Mouse (Mus musculus) Patski (cell line): Measurements from ENCODE around the gene Trap1. TPM values are rescaled to one million over a fixed set of nuclear protein-coding genes. Genes with fewer than 3 reads are reported as not detected.
"Not testable (repeated sequence)": the region's sequence is repeated elsewhere in the genome, so short reads cannot be mapped to it uniquely, and the experiment has no call there.

Experiments used
- ATAC-seq: fragments of 100-300 bp; one replicate; pipeline ENCODE4 v1.8.0; 2021
- CTCF ChIA-PET: fragments of 350-600 bp; sonication (Branson Sonifier 250); formaldehyde crosslinking; loops from one replicate; lab custom pipeline; 2022; ENCODE audit warnings: inconsistent platforms; lab: Charles Lee
- POLR2A ChIA-PET: fragments of 350-600 bp; sonication (Branson Sonifier 250); formaldehyde crosslinking; loops from one replicate; lab custom pipeline; 2022; ENCODE audit warnings: antibody characterized with exemption, inconsistent platforms; lab: Charles Lee
- DNase-seq: peaks from one replicate; pipeline ENCODE4 v3.0.0-alpha.2; 2011; ENCODE audit warnings: low read depth, low spot score
- H3K27me3 ChIP-seq: fragments of 371-371 bp; one replicate; pipeline ENCODE4 v1.5.1; 2021
- CTCF ChIP-seq: fragments of 100-300 bp; IDR thresholded peaks from one replicate; pipeline ENCODE4 v1.5.1; 2021
- in situ Hi-C: fragments of 300-500 bp; cut with MboI; formaldehyde crosslinking; loops from 3 replicates; pipeline ENCODE4 v1.11.1; 2018; ENCODE audit warnings: low pct_unique_long_range_greater_than_20kb, mixed read lengths
- polyA plus RNA-seq: library from polyadenylated mRNA; unstranded; gene quantifications from one replicate; pipeline ENCODE4 v1.2.3, GENCODE M21; 2021

Trap1 gene
- polyA plus RNA-seq, 1 experiment from 2014 or later: 128 TPM

- ATAC-seq: no peak
Observed at GRCm38 (mm10) chr16:4079656-4080055, 2.0 kb upstream of the Trap1 start.

GRCm38 (mm10) chr16:4078302-4078701, 675 bp upstream of the Trap1 start:
- in situ Hi-C loops, CTCF ChIA-PET, H3K27me3 ChIP-seq, ATAC-seq, DNase-seq: not testable (repeated sequence)
- POLR2A ChIA-PET: interaction anchor here (0.6 to 1.6 kb wide), 3 partner anchors 8 to 134 kb away, joined by 3 to 7 read pairs (median 3); no protein-coding TSS in a partner anchor

More at GRCm38 (mm10) chr16:4079656-4080055, 2.0 kb upstream of the Trap1 start:
- POLR2A ChIA-PET: no interaction called here
- CTCF ChIA-PET: interaction anchor here (2.0 kb wide), 1 partner anchor 15 kb away, joined by 9 read pairs; no protein-coding TSS in a partner anchor
- DNase-seq: no peak
- TF ChIP-seq CTCF: no peak
- H3K27me3 ChIP-seq: no peaks in the 10 kb centered on the region
- in situ Hi-C loops: no loop called here

GRCm38 (mm10) chr16:4074836-4075235, 2.8 kb downstream of the Trap1 start:
- no peaks in the 10 kb centered on the region for H3K27me3 ChIP-seq
- in situ Hi-C loops: loop anchor here (25.0 kb wide), 1 partner anchor 462 kb away; the partner anchor contains the start of gene Srl
- no peak for TF ChIP-seq CTCF
- POLR2A ChIA-PET: interaction anchor here (0.6 kb wide), 1 partner anchor 9 kb away, joined by 3 read pairs; no protein-coding TSS in a partner anchor
- DNase-seq (no peak), ATAC-seq (no peak)
- CTCF ChIA-PET: interaction anchor here (2.4 kb wide), 1 partner anchor 12 kb away, joined by 9 read pairs; no protein-coding TSS in a partner anchor

- no peak for TF ChIP-seq CTCF
- ATAC-seq: no peak
- in situ Hi-C loops: loop anchor here (25.0 kb wide), 1 partner anchor 463 kb away; the partner anchor contains the start of gene Srl
- no peak for DNase-seq
- H3K27me3 ChIP-seq: no peaks in the 10 kb centered on the region
- CTCF ChIA-PET: interaction anchor here (2.4 kb wide), 1 partner anchor 11 kb away, joined by 9 read pairs; no protein-coding TSS in a partner anchor
- POLR2A ChIA-PET: interaction anchor here (0.6 kb wide), 1 partner anchor 9 kb away, joined by 3 read pairs; no protein-coding TSS in a partner anchor
Observed at GRCm38 (mm10) chr16:4074297-4074696, 3.3 kb downstream of the Trap1 start.

GRCm38 (mm10) chr16:4068588-4068987, 9.0 kb downstream of the Trap1 start:
- no peaks in the 10 kb centered on the region for H3K27me3 ChIP-seq
- ChIA-PET CTCF (interaction anchor here (1.3 to 1.4 kb wide), 2 partner anchors 10 to 220 kb away, joined by 3 read pairs; no protein-coding TSS in a partner anchor), POLR2A (no interaction called here)
- ATAC-seq: peak; percentile 35
- in situ Hi-C loops: loop anchor here (5.0 to 25.0 kb wide), 3 partner anchors 146 to 469 kb away; partner anchors contain the start of genes Crebbp and Srl
- peak; percentile 79 for TF ChIP-seq CTCF
- no peak for DNase-seq

GRCm38 (mm10) chr16:4064945-4065344, 12.7 kb downstream of the Trap1 start:
- POLR2A ChIA-PET: interaction anchor here (0.6 kb wide), 1 partner anchor 9 kb away, joined by 3 read pairs; no protein-coding TSS in a partner anchor
- DNase-seq (no peak), ATAC-seq (no peak)
- in situ Hi-C loops: loop anchor here (5.0 to 25.0 kb wide), 3 partner anchors 150 to 472 kb away; partner anchors contain the start of genes Crebbp and Srl
- no peaks in the 10 kb centered on the region for H3K27me3 ChIP-seq
- CTCF ChIA-PET: no interaction called here
- TF ChIP-seq CTCF: no peak

- ChIA-PET CTCF (interaction anchor here (1.1 kb wide), 1 partner anchor 12 kb away, joined by 4 read pairs; no protein-coding TSS in a partner anchor), POLR2A (no interaction called here)
- H3K27me3 ChIP-seq: no peaks in the 10 kb centered on the region
- no peak for TF ChIP-seq CTCF
- in situ Hi-C loops: loop anchor here (25.0 kb wide), 1 partner anchor 483 kb away; the partner anchor contains the start of gene Srl
- DNase-seq (no peak), ATAC-seq (no peak)
Observed at GRCm38 (mm10) chr16:4053811-4054210, 23.8 kb downstream of the Trap1 start.

- CTCF ChIA-PET: interaction anchor here (1.6 kb wide), 1 partner anchor 9 kb away, joined by 4 read pairs; no protein-coding TSS in a partner anchor
- in situ Hi-C loops: loop anchor here (25.0 kb wide), 1 partner anchor 485 kb away; the partner anchor contains the start of gene Srl
- H3K27me3 ChIP-seq: no peaks in the 10 kb centered on the region
- POLR2A ChIA-PET: no interaction called here
- TF ChIP-seq CTCF: no peak
- DNase-seq (no peak), ATAC-seq (no peak)
Observed at GRCm38 (mm10) chr16:4052601-4053000, 25.0 kb downstream of the Trap1 start.

- ChIA-PET POLR2A (interaction anchor here (1.0 kb wide), 1 partner anchor 42 kb away, joined by 3 read pairs; the partner anchor contains the start of gene Slx4), CTCF (interaction anchor here (0.7 to 1.5 kb wide), 3 partner anchors 10 to 45 kb away, joined by 3 read pairs; no protein-coding TSS in a partner anchor)
- in situ Hi-C loops: no loop called here
- H3K27me3 ChIP-seq: no peaks in the 10 kb centered on the region
- no peak for DNase-seq
- TF ChIP-seq CTCF: no peak
- ATAC-seq: peak; percentile 72
Observed at GRCm38 (mm10) chr16:4045524-4045923, 32.1 kb downstream of the Trap1 start.

- no peak for ATAC-seq
- in situ Hi-C loops: no loop called here
- H3K27me3 ChIP-seq: no peaks in the 10 kb centered on the region
- TF ChIP-seq CTCF: no peak
- POLR2A ChIA-PET: no interaction called here
- CTCF ChIA-PET: interaction anchor here (0.9 kb wide), 1 partner anchor 12 kb away, joined by 4 read pairs; no protein-coding TSS in a partner anchor
- DNase-seq: no peak
Observed at GRCm38 (mm10) chr16:4044093-4044492, 33.5 kb downstream of the Trap1 start.
